Mouse (Mus musculus) megakaryocyte progenitor cell, adult 5-6 weeks (primary cell): ENCODE data around the gene Ssr2. TPM values are rescaled to one million over a fixed set of nuclear protein-coding genes. Genes with fewer than 3 reads are reported as not detected.

Source experiments
- total RNA-seq, 2 experiments: library from RNA; stranded (forward) in 1 of 2; stranded (reverse) in 1 of 2; fragments of 157-497, 149-512 nt in 1 of 2; fragments of 200-1000 nt in 1 of 2; gene quantifications; 2 replicates each; pipeline versions ENCODE4 v1.2.3 to v1.2.4; 2015 to 2017

Gene Ssr2
- total RNA-seq, 2 experiments from 2014 or later, result 253 to 488 TPM

Other genes with a start within 250 kb of the Ssr2 start
- gene Tmem79, start 239.7 kb upstream of the Ssr2 start, total RNA-seq (2015), result 1.1 and 1.9 TPM in 2 replicates
- gene Tmem79, start 239.7 kb upstream of the Ssr2 start, total RNA-seq (2017), result 1.3 and 2.3 TPM in 2 replicates
- gene Smg5, start 239.6 kb upstream of the Ssr2 start, total RNA-seq (2015), result 31.3 and 31.6 TPM in 2 replicates
- 59.8 and 62.6 TPM in 2 replicates for gene Smg5, start 239.6 kb upstream of the Ssr2 start, total RNA-seq (2017)
- gene Paqr6, start 211.3 kb upstream of the Ssr2 start, total RNA-seq (2015), result 0.15 TPM in 1 of 2 replicates, not detected in the other
- not detected in 2 replicates for gene Paqr6, start 211.3 kb upstream of the Ssr2 start, total RNA-seq (2017)
- not detected in 2 replicates for gene Bglap3, start 203.1 kb upstream of the Ssr2 start, total RNA-seq (2015)
- gene Bglap3, start 203.1 kb upstream of the Ssr2 start, total RNA-seq (2017), result not detected in 2 replicates
- gene Bglap2, start 197.2 kb upstream of the Ssr2 start, total RNA-seq (2015), result not detected in 2 replicates
- gene Bglap2, start 197.2 kb upstream of the Ssr2 start, total RNA-seq (2017), result not detected in 2 replicates
- gene Bglap, start 191.4 kb upstream of the Ssr2 start, total RNA-seq (2015), result not detected in 2 replicates
- gene Bglap, start 191.4 kb upstream of the Ssr2 start, total RNA-seq (2017), result not detected in 2 replicates
- 161 and 165 TPM in 2 replicates for gene Pmf1, start 165.5 kb upstream of the Ssr2 start, total RNA-seq (2015)
- 121 and 129 TPM in 2 replicates for gene Pmf1, start 165.5 kb upstream of the Ssr2 start, total RNA-seq (2017)
- 10.3 and 11.1 TPM in 2 replicates for gene Slc25a44, start 150.7 kb upstream of the Ssr2 start, total RNA-seq (2015)
- 16.2 and 17.9 TPM in 2 replicates for gene Slc25a44, start 150.7 kb upstream of the Ssr2 start, total RNA-seq (2017)
- gene Sema4a, start 114.7 kb upstream of the Ssr2 start, total RNA-seq (2015), result 32.7 and 43.1 TPM in 2 replicates
- gene Sema4a, start 114.7 kb upstream of the Ssr2 start, total RNA-seq (2017), result 25.9 and 39.4 TPM in 2 replicates
- gene Lmna, start 65.9 kb upstream of the Ssr2 start, total RNA-seq (2015), result 2.3 and 2.6 TPM in 2 replicates
- gene Lmna, start 65.9 kb upstream of the Ssr2 start, total RNA-seq (2017), result 5.8 and 9.8 TPM in 2 replicates
- gene Mex3a, start 43.5 kb upstream of the Ssr2 start, total RNA-seq (2015), result 3.8 and 3.9 TPM in 2 replicates
- gene Mex3a, start 43.5 kb upstream of the Ssr2 start, total RNA-seq (2017), result 1.7 and 2.8 TPM in 2 replicates
- gene Rab25, start 27.6 kb upstream of the Ssr2 start, total RNA-seq (2015), result 0.17 TPM in 1 of 2 replicates, not detected in the other
- gene Rab25, start 27.6 kb upstream of the Ssr2 start, total RNA-seq (2017), result 0.37 TPM in 1 of 2 replicates, not detected in the other
- gene Lamtor2, start 22.8 kb upstream of the Ssr2 start, total RNA-seq (2015), result 42.4 and 46.4 TPM in 2 replicates
- gene Lamtor2, start 22.8 kb upstream of the Ssr2 start, total RNA-seq (2017), result 93.9 and 115 TPM in 2 replicates
- gene Ubqln4, start 22.1 kb upstream of the Ssr2 start, total RNA-seq (2015), result 42.0 and 49.7 TPM in 2 replicates
- gene Ubqln4, start 22.1 kb upstream of the Ssr2 start, total RNA-seq (2017), result 40.6 and 47.5 TPM in 2 replicates
- 94.1 and 112 TPM in 2 replicates for gene Arhgef2, start 30.1 kb downstream of the Ssr2 start, total RNA-seq (2015)
- gene Arhgef2, start 30.1 kb downstream of the Ssr2 start, total RNA-seq (2017), result 55.7 and 88.3 TPM in 2 replicates
- gene Rxfp4, start 77.3 kb downstream of the Ssr2 start, total RNA-seq (2015), result not detected in 2 replicates
- gene Rxfp4, start 77.3 kb downstream of the Ssr2 start, total RNA-seq (2017), result not detected in 2 replicates
- 47.3 and 47.4 TPM in 2 replicates for gene Khdc4, start 109.9 kb downstream of the Ssr2 start, total RNA-seq (2015)
- gene Khdc4, start 109.9 kb downstream of the Ssr2 start, total RNA-seq (2017), result 38.1 and 48.1 TPM in 2 replicates
- 13.3 and 19.8 TPM in 2 replicates for gene Rit1, start 141.0 kb downstream of the Ssr2 start, total RNA-seq (2015)
- 20.2 and 21.4 TPM in 2 replicates for gene Rit1, start 141.0 kb downstream of the Ssr2 start, total RNA-seq (2017)
- 1.1 and 1.5 TPM in 2 replicates for gene Syt11, start 199.3 kb downstream of the Ssr2 start, total RNA-seq (2015)
- gene Syt11, start 199.3 kb downstream of the Ssr2 start, total RNA-seq (2017), result 0.54 and 1.0 TPM in 2 replicates